Mouse (Mus musculus): ENCODE measurements at regions not wholly inside any gene's neighbourhood (a gene's known extent, or its start where the extent isn't known, plus 50 kb on each side); places are given as distances from the start of the nearest gene placed in this dataset.

GRCm38 (mm10) chr4:31367031-31367430 lies 596.9 kb upstream of the Map3k7 start:
- no peak for TF ChIP-seq USF1 (IDR thresholded peaks at IDR 0.05; ENCODE audit: low read depth)
- TF ChIP-seq POLR2A (IDR thresholded peaks at IDR 0.05; ENCODE audit: insufficient read length, low read depth), result no peak
- TF ChIP-seq MYOG (IDR thresholded peaks at IDR 0.05; ENCODE audit: control insufficient read depth in 1 of 3, insufficient read depth in 1 of 3, insufficient read length in 2 of 3, low read depth in 2 of 3), result no peak
- TF ChIP-seq REST (IDR thresholded peaks at IDR 0.05; ENCODE audit: insufficient read depth, insufficient read length), result no peak
- TF ChIP-seq POLR2AphosphoS2 (IDR thresholded peaks at IDR 0.05; ENCODE audit: insufficient read length, low read depth), result no peak
- no peak for TF ChIP-seq SRF (IDR thresholded peaks at IDR 0.05; ENCODE audit: control insufficient read depth, insufficient read length, low read depth)
- no peak for TF ChIP-seq E2F4 (IDR thresholded peaks at IDR 0.05; ENCODE audit: insufficient read depth)
- TF ChIP-seq TCF12 (IDR thresholded peaks at IDR 0.05; ENCODE audit: insufficient read depth, poor library complexity, severe bottlenecking), result no peak
- TF ChIP-seq MAX (IDR thresholded peaks at IDR 0.05; ENCODE audit: low read depth), result no peak
- TF ChIP-seq MYOD1 (IDR thresholded peaks at IDR 0.05; ENCODE audit: control insufficient read depth in 1 of 3, insufficient read length in 2 of 3, low read depth in 2 of 3), result no peak
- TF ChIP-seq CEBPB (IDR thresholded peaks at IDR 0.05; ENCODE audit: insufficient read depth, poor library complexity, severe bottlenecking), result no peak
